Mouse (Mus musculus) stomach, postnatal 0 days (tissue): ENCODE results near the gene Ybx2. TPM values are rescaled to one million over a fixed set of nuclear protein-coding genes. Genes with fewer than 3 reads are reported as not detected.

Experiments used
- ATAC-seq: fragments of 200-750 bp; cut with Nextera tagmentation; 2 replicates; pipeline ENCODE4 v1.8.0; 2017; ENCODE audit not compliant: low FRiP score, low TSS enrichment
- DNase-seq: peaks from one replicate; pipeline ENCODE4 v3.0.0-alpha.2; 2016; ENCODE audit warnings: low spot score
- H3K27ac ChIP-seq: fragments of 300-500 bp; sonication (generic); replicated peaks from 2 replicates; pipeline ENCODE4 v1.5.1; 2014; ENCODE audit warnings: mild to moderate bottlenecking, control low read depth
- H3K27me3 ChIP-seq: fragments of 300-500 bp; sonication (generic); 2 replicates; pipeline ENCODE4 v1.6.1; 2014; ENCODE audit warnings: low read length; ENCODE audit not compliant: control insufficient read depth, insufficient read depth
- H3K36me3 ChIP-seq: fragments of 300-500 bp; sonication (generic); 2 replicates; pipeline ENCODE4 v1.6.1; 2014; ENCODE audit warnings: low read length, mixed read lengths; ENCODE audit not compliant: control insufficient read depth, insufficient read depth
- H3K4me1 ChIP-seq: fragments of 300-500 bp; sonication (generic); replicated peaks from 2 replicates; pipeline ENCODE4 v1.6.1; 2014; ENCODE audit warnings: antibody characterized with exemption; ENCODE audit not compliant: control insufficient read depth, insufficient read depth
- H3K4me2 ChIP-seq: fragments of 300-500 bp; sonication (generic); replicated peaks from 2 replicates; pipeline ENCODE4 v1.6.1; 2014; ENCODE audit warnings: low read depth, mild to moderate bottlenecking, control low read depth, moderate library complexity
- H3K4me3 ChIP-seq: fragments of 300-500 bp; sonication (generic); 2 replicates; pipeline ENCODE4 v1.5.1; 2014; ENCODE audit warnings: low read depth, low read length, control low read depth
- H3K9ac ChIP-seq: fragments of 300-500 bp; sonication (generic); 2 replicates; pipeline ENCODE4 v1.6.1; 2014; ENCODE audit warnings: mild to moderate bottlenecking, low read length, control low read depth, mixed read lengths
- H3K9me3 ChIP-seq: fragments of 300-500 bp; sonication (generic); 2 replicates; pipeline ENCODE4 v1.6.1; 2016; ENCODE audit warnings: low read length; ENCODE audit not compliant: control insufficient read depth
- CTCF ChIP-seq: IDR thresholded peaks from 2 replicates; pipeline ENCODE4 v1.5.1; 2016; ENCODE audit warnings: antibody characterized with exemption, low read depth, mild to moderate bottlenecking, moderate library complexity
- EP300 ChIP-seq: optimal IDR thresholded peaks from 2 replicates; pipeline ENCODE3; 2016; ENCODE audit warnings: antibody characterized with exemption
- WGBS: fragments of 180-500 bp; shearing (Covaris S2); extraction: QIAGEN DNeasy Blood & Tissue Kit; methylation state at CpG from one replicate; pipeline ENCODE4 v1.1.7; 2014; 5-methylcytosine and 5-hydroxymethylcytosine counted together
- polyA plus RNA-seq: library from polyadenylated mRNA; unstranded; fragments of >200 nt; fragmentation: Nextera tagmentation; extraction: Ambion mirVana; gene quantifications from 2 replicates; pipeline ENCODE4 v1.2.1, GENCODE M21; 2015

Gene Ybx2
- polyA plus RNA-seq, 1 experiment from 2014 or later = 1.7 TPM

GRCm38 (mm10) chr11:69974907-69975306 lies 39.3 kb downstream of the Ybx2 start:
- 94% methylated on average over 2 of the region's 2 CpGs for WGBS
- H3K36me3 ChIP-seq = peaks cover 16% of the 10 kb centered on the region

GRCm38 (mm10) chr11:69976271-69976670 lies 40.7 kb downstream of the Ybx2 start:
- Histone ChIP-seq H3K36me3 (peaks cover 13% of the 10 kb centered on the region), H3K27ac (no peak overlapping the region), H3K4me3 (no peak overlapping the region), H3K9me3 (no peaks in the 10 kb centered on the region), H3K4me1 (no peaks in the 10 kb centered on the region), H3K4me2 (no peak overlapping the region), H3K27me3 (no peaks in the 10 kb centered on the region), H3K9ac (no peak overlapping the region)
- WGBS = 79% methylated on average over 4 of the region's 4 CpGs
- TF ChIP-seq EP300 = no peak
- no peak for TF ChIP-seq CTCF
- ATAC-seq (no peak), DNase-seq (no peak)

More at GRCm38 (mm10) chr11:69974907-69975306, 39.3 kb downstream of the Ybx2 start:
- Histone ChIP-seq H3K4me1 (no peaks in the 10 kb centered on the region), H3K9ac (no peak overlapping the region), H3K27ac (no peak overlapping the region), H3K9me3 (no peaks in the 10 kb centered on the region), H3K4me2 (no peak overlapping the region), H3K27me3 (no peaks in the 10 kb centered on the region), H3K4me3 (no peak overlapping the region)
- DNase-seq (no peak), ATAC-seq (no peak)
- no peak for TF ChIP-seq CTCF
- no peak for TF ChIP-seq EP300

GRCm38 (mm10) chr11:69979827-69980195 lies 44.2 kb downstream of the Ybx2 start:
- TF ChIP-seq EP300 (no peak), CTCF (no peak)
- Histone ChIP-seq H3K9ac (peak overlapping the region; percentile 78), H3K27me3 (no peaks in the 10 kb centered on the region), H3K4me1 (no peaks in the 10 kb centered on the region; the same call in 1 of the 2 replicates), H3K4me3 (peak overlapping the region; percentile 97), H3K4me2 (peak overlapping the region; percentile 89), H3K9me3 (no peaks in the 10 kb centered on the region), H3K27ac (peak overlapping the region; percentile 98), H3K36me3 (peaks cover 9% of the 10 kb centered on the region; the same call in 1 of the 2 replicates)
- DNase-seq (no peak), ATAC-seq (no peak; the same call in none of the 2 replicates)
- WGBS = 2% methylated on average over 16 of the region's 16 CpGs

GRCm38 (mm10) chr11:69980196-69981140 lies 44.9 kb downstream of the Ybx2 start:
- Histone ChIP-seq H3K4me2 (peak overlapping the region; percentile 91), H3K4me3 (peak overlapping the region; percentile 97), H3K36me3 (peaks cover 7% of the 10 kb centered on the region; the same call in 1 of the 2 replicates), H3K9ac (peak overlapping the region; percentile 97), H3K27ac (peak overlapping the region; percentile 98), H3K9me3 (no peaks in the 10 kb centered on the region), H3K27me3 (no peaks in the 10 kb centered on the region), H3K4me1 (no peaks in the 10 kb centered on the region; the same call in 1 of the 2 replicates)
- under 1% methylated on average over 36 of the region's 60 CpGs for WGBS
- ATAC-seq (peak; percentile 95), DNase-seq (peak; percentile 99)
- TF ChIP-seq EP300 = peak; percentile 71
- TF ChIP-seq CTCF = 0 out of 2 replicates have a peak, but pooled peaks have one; percentile 12

- no peaks in the 10 kb centered on the region for H3K27me3 ChIP-seq
- H3K4me1 ChIP-seq = no peaks in the 10 kb centered on the region; the same call in 1 of the 2 replicates
- peak within 1 kb of the TSS; percentile 97 for H3K4me3 ChIP-seq
- H3K36me3 ChIP-seq = peaks cover 7% of the 10 kb centered on the region; the same call in 1 of the 2 replicates
- TF ChIP-seq EP300 = no peak
- TF ChIP-seq CTCF = no peak
- peak within 1 kb of the TSS; percentile 98 for H3K27ac ChIP-seq
- WGBS = under 1% methylated on average over 32 of the region's 43 CpGs
- DNase-seq (no peak), ATAC-seq (0 out of 2 replicates have a peak, but pooled peaks have one; percentile 3)
- H3K4me2 ChIP-seq = peak within 1 kb of the TSS; percentile 91
- H3K9me3 ChIP-seq = no peaks in the 10 kb centered on the region
- H3K9ac ChIP-seq = peak within 1 kb of the TSS; percentile 97
Measured at GRCm38 (mm10) chr11:69981141-69981762, 45.7 kb downstream of the Ybx2 start, which contains the start of gene Ctdnep1. Ctdnep1 (plus strand) TSS chr11:69981156.
